Mouse (Mus musculus): Measurements from ENCODE around the gene Cep104.

- TF ChIP-seq CTCF (IDR thresholded peaks at IDR 0.05; ENCODE audit: borderline replicate concordance, insufficient read depth, low read length) = no peak; the same call in 1 of the 2 replicates
- no peak for TF ChIP-seq POLR2A (IDR thresholded peaks at IDR 0.05; ENCODE audit: low read depth, low read length)
These were observed 78.1 kb downstream of the Cep104 start for GRCm38 (mm10) chr4:154053065-154053464.
